Mouse (Mus musculus) layer of hippocampus, adult 2 months (tissue): ENCODE data around the gene Pik3ip1. TPM values are rescaled to one million over a fixed set of nuclear protein-coding genes. Genes with fewer than 3 reads are reported as not detected.

Experiments
- DNase-seq, 2 experiments: peaks; one replicate each; pipeline ENCODE4 v3.0.0; 2022; ENCODE audit warnings: low spot score in 2 of 2
- H3K27ac ChIP-seq: fragments of 200-600 bp; 2 replicates; pipeline ENCODE4 v1.8.1; 2022
- H3K4me3 ChIP-seq: fragments of 200-600 bp; 2 replicates; pipeline ENCODE4 v1.8.1; 2022; ENCODE audit warnings: mild to moderate bottlenecking
- CTCF ChIP-seq: fragments of 200-600 bp; conservative IDR thresholded peaks from 2 replicates; pipeline ENCODE4 v1.8.1; 2022; ENCODE audit warnings: antibody characterized with exemption, mild to moderate bottlenecking, moderate library complexity
- long read RNA-seq, 2 experiments: library from polyadenylated mRNA; stranded (forward); transcript quantifications; one replicate each; pipeline ENCODE4 v2.0.0; 2021; ENCODE audit warnings: borderline mapping rate in 2 of 2
- total RNA-seq, 2 experiments: library from RNA; stranded (reverse); gene quantifications; 2 replicates each; pipeline ENCODE4 v1.2.3; 2021

Gene Pik3ip1
- total RNA-seq, result 10 to 100 TPM; 35.9 to 41.5 TPM
- long read RNA-seq, experiment 1, transcript Pik3ip1-201 (6 exons, 2,573 nt), result major isoform, 36 of 44 reads
- long read RNA-seq, experiment 1, partial matches to known transcripts, result 1 of 44 reads
- long read RNA-seq, experiment 1, other reads (novel, unspliced or antisense), result 4 of 44 reads
- long read RNA-seq, experiment 2, transcript Pik3ip1-201 (6 exons, 2,573 nt), result major isoform, 46 of 60 reads
- long read RNA-seq, experiment 2, partial matches to known transcripts, result 5 of 60 reads
- long read RNA-seq, experiment 2, other reads (novel, unspliced or antisense), result 9 of 60 reads

GRCm38 (mm10) chr11:3329891-3330451, at the start of gene Pik3ip1:
Gene Pik3ip1 (plus strand): TSS chr11:3330401.
- no peak for TF ChIP-seq CTCF
- H3K27ac ChIP-seq, result peak within 1 kb of the TSS; percentile 99
- no peak for DNase-seq
- H3K4me3 ChIP-seq, result peak within 1 kb of the TSS; percentile 79

DNA sequence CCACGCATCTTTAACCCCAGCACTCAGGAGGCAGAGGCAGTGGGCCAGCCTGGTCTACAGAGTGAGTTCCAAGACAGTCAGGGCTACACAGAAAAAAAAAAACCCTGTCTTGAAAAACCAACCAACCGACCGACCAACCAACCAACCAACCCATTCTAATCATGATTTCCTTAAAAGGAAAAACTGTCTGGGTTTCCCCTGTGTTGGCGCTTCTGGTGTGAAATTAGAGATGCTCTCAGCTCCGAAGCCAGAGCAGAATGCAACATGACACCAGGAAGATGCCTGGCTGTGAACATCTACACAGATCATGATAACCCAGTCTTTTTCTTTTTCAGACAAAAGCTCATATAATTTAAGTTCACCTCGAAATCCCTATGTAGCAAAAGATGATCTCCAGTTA, 47.3 kb upstream of the Pik3ip1 start:
- no peak overlapping the region for H3K27ac ChIP-seq
- H3K4me3 ChIP-seq, result no peak overlapping the region
- no peak for TF ChIP-seq CTCF
- DNase-seq, result no peak

DNA sequence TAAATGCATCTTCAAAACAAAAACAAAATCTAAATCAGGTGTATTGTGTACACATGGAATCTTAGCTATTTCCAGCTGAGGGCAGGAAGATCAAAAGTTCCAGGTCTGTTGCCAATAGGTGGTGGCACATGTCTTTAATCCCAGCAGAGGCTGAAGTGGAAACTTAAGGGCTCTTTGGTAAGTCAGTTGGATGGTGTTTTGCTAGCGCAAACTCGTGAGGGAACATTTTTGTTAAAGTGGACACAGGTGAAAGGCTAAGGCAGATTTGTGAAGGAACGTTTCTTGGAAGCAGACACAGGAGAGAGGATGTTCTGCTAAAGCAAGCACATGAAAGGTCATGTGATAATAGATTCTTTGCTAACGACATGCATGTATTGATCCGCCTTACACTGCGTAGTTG, 46.6 kb upstream of the Pik3ip1 start:
- no peak for TF ChIP-seq CTCF
- no peak overlapping the region for H3K27ac ChIP-seq
- no peak for DNase-seq
- H3K4me3 ChIP-seq, result no peak overlapping the region

- Histone ChIP-seq H3K4me3 (no peak overlapping the region), H3K27ac (no peak overlapping the region)
- DNase-seq, result no peak
- TF ChIP-seq CTCF, result no peak
Measured at GRCm38 (mm10) chr11:3285940-3286339, 44.3 kb upstream of the Pik3ip1 start.

- DNase-seq, result no peak
- Histone ChIP-seq H3K27ac (no peak overlapping the region), H3K4me3 (no peak overlapping the region)
- TF ChIP-seq CTCF, result no peak
Measured at GRCm38 (mm10) chr11:3287131-3287530, 43.1 kb upstream of the Pik3ip1 start.

GRCm38 (mm10) chr11:3287921-3288320, 42.3 kb upstream of the Pik3ip1 start:
- no peak overlapping the region for H3K4me3 ChIP-seq

DNA sequence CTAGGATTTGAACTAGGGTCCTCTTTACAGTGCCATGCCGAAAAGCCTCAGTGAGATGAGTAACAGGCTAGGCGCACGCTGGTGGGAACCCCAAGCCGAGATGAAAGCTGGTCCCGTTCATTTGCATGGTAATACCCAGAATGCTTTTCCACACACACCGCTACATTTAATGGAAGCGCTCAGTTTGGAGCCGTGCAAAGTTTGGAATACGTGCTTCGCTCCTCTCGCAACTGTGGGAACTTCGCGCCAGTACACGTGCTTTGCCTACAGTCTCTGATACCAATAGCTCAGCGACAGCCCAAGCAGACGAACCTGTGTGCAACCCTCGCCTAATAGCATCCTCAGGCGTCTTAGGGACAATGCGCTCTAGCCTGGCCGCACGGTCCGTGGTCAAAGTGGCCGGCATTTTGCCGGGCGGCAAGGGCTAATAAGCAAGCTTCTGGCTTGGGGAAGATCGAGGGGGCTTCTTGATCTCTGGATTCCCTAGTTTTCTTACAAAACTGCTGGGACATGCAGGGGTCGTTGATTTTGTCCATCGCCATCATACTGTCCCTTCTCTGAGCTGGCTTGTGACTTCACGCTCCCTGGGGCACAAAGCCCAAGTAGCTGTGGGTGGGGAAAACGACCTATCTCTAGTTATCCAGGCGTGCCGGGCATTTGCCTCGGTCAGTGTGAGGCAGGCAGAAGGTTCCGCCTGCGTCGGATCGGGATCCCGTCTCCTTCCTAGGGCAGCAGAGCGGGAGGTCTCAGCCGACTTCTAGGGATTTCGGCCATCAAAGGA, 41.5 kb upstream of the Pik3ip1 start, which contains the start of gene Patz1:
Gene Patz1, plus strand, starts transcription at position 354 of the 781 bp plus-strand sequence.
- peak within 1 kb of the TSS; percentile 100 for H3K27ac ChIP-seq
- H3K4me3 ChIP-seq, result peak within 1 kb of the TSS; percentile 97
- DNase-seq, result peak; percentile 34 to 41
- no peak for TF ChIP-seq CTCF

More at GRCm38 (mm10) chr11:3287921-3288320, 42.3 kb upstream of the Pik3ip1 start:
- no peak for DNase-seq
- peak overlapping the region; percentile 100; the same call in 1 of the 2 replicates for H3K27ac ChIP-seq
- no peak for TF ChIP-seq CTCF

DNA sequence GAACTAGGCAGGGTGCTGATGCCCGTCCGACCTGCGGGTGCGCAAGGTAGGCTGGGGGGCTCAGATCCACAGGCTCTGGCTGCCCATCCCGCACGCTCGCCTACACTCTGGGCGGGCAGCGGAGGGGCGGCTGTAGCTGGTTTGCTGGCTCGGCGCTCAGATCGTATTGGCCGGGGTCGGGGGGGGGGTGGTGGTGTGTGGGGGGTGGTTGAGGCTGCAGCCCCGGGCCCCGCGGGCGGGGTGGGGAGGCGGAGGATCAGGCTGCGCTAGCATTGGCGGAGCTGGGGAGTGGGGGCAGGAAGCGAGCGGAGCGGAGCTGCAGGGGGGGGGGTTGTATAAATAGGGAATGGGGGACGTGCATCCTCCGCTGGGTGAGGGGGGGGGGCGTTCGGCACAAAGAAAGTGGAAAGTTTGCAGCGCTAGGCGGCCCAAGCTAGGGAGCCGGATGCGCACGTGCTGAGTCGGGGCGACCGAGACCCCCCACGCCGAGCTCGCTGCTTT, 40.8 kb upstream of the Pik3ip1 start:
- Histone ChIP-seq H3K4me3 (peak overlapping the region; percentile 97), H3K27ac (peak overlapping the region; percentile 100)
- no peak for TF ChIP-seq CTCF
- DNase-seq, result peak; percentile 69 to 74

GRCm38 (mm10) chr11:3289803-3290639, 40.2 kb upstream of the Pik3ip1 start:
- H3K27ac ChIP-seq, result peak overlapping the region; percentile 100
- peak; percentile 83 for TF ChIP-seq CTCF
- peak; percentile 79 to 86 for DNase-seq
- peak overlapping the region; percentile 97 for H3K4me3 ChIP-seq

GRCm38 (mm10) chr11:3290640-3291310, 39.4 kb upstream of the Pik3ip1 start:
- DNase-seq, result peak; percentile 53 to 56
- Histone ChIP-seq H3K27ac (peak overlapping the region; percentile 100), H3K4me3 (peak overlapping the region; percentile 97)
- no peak for TF ChIP-seq CTCF

DNA sequence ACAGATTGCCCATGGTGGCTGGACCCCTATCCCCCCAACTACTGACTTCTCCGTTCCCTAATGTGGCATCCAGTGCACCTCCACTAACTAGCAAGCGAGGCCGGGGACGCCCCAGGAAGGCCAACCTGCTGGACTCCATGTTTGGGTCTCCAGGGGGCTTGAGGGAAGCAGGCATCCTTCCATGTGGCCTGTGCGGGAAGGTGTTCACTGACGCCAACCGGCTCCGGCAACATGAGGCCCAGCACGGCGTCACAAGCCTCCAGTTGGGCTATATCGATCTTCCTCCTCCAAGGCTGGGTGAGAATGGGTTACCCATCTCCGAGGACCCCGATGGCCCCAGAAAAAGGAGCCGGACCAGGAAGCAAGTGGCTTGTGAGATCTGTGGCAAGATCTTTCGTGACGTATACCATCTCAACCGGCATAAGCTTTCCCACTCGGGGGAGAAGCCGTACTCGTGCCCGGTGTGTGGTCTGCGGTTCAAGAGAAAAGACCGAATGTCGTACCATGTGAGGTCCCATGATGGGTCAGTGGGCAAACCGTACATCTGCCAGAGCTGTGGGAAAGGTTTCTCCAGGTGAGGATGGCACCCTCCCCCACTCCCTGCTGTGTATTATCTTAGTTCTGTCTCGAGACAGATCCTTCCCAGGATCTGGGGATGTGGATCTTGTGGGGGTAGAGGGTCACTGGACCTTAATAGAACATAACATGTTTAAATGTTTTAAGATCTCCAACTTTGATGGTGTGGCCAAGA, 38.7 kb upstream of the Pik3ip1 start:
- no peak for DNase-seq
- no peak for TF ChIP-seq CTCF
- peak overlapping the region; percentile 100 for H3K27ac ChIP-seq
- peak overlapping the region; percentile 97 for H3K4me3 ChIP-seq
